Mouse (Mus musculus) heart, postnatal 4 days (tissue): Measurements from ENCODE around the gene Gm17490. TPM values are rescaled to one million over a fixed set of nuclear protein-coding genes. Genes with fewer than 3 reads are reported as not detected.
"Not testable (repeated sequence)": the region's sequence is repeated elsewhere in the genome, so short reads cannot be mapped to it uniquely, and the experiment has no call there.

ENCODE experiments used
- DNase-seq: peaks from one replicate; pipeline ENCODE4 v3.0.0; 2021
- total RNA-seq, 2 experiments: library from RNA; stranded (reverse); gene quantifications; 2 replicates each; pipeline ENCODE4 v1.2.3; 2021

Gm17490 gene
- total RNA-seq, 2 experiments from 2014 or later: not detected

- DNase-seq: no peak
Observed at GRCm38 (mm10) chr2:11623726-11624125, 2.3 kb downstream of the Gm17490 start.

DNA sequence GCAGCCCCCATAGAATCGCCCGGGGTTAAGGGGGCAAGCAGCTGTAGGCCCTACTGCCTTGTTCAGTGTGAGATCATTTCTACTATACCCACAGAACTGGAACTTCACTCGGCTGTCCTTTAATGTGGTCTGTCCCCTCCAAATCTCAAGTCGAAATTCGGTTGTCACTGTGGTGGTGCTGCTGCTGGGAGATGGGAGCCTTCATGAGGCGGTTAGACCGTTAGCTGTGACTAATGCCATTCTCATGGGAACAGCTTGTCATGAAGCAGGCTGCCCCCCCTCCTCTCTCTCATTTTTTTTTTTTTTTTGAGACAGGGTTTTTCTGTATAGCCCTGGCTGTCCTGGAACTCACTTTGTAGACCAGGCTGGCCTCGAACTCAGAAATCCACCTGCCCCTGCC, 2.9 kb downstream of the Gm17490 start:
- no peak for DNase-seq

DNA sequence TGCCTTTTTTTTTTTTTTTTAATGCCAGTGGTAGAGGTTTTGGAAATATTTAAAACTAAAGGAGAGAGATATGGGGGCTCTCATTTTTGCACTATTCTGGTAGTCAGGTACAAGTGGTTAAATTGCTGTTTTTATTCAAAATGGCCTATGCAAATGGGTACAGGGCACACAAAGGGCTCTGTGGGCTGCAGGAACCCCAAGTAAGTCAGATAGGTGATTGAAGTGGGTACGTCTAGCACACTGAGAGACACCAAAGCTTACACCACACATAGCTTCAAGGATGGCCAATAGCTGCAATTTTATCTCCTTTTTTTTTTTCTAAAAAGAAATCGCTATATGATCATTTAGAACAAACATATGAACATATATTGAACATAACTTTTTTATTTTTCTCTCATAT, 6.5 kb downstream of the Gm17490 start:
- no peak for DNase-seq

DNA sequence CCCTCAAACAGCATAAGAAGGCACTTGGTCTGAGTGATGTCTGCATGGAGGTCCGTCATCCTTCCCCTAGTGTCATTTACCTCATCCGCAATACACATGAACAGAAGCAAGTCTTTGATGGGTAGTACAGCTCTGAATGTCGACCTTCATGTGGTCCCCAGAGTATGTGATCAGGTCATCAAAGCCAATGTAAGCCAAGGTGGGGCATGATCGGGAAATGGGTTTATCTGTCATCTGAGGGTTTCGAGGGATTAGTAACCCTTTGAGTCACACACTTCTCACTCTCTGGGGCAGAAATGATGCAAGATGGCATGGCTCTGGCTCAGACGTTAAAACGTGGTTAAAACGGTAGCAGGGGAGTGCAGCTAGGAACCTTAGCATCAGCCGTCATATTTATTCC, 9.2 kb downstream of the Gm17490 start:
- no peak for DNase-seq

DNA sequence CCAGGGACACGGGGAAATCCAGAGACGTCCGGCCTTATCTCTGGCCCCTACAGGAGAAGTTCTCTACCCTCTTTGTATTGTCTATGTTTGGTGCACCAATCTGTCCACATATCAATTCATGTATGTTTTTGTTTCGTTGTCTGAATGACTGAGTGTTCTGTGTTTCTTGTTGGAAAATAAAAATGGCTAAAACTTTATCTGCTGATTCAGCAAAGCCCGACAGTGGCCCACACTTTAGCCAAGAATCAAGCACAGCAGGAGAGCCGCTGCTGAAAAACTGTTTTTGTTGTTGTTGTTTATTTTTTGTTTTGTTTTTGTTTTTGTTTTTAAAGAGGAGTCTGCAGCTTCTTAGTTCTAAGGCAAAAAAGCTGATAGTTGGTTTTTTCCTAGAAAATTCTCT, 13.1 kb downstream of the Gm17490 start:
- DNase-seq: not testable (repeated sequence)

- DNase-seq: not testable (repeated sequence)
Observed at GRCm38 (mm10) chr2:11606718-11607117, 19.3 kb downstream of the Gm17490 start.

- DNase-seq: no peak
Observed at GRCm38 (mm10) chr2:11604911-11605310, 21.2 kb downstream of the Gm17490 start.

DNA sequence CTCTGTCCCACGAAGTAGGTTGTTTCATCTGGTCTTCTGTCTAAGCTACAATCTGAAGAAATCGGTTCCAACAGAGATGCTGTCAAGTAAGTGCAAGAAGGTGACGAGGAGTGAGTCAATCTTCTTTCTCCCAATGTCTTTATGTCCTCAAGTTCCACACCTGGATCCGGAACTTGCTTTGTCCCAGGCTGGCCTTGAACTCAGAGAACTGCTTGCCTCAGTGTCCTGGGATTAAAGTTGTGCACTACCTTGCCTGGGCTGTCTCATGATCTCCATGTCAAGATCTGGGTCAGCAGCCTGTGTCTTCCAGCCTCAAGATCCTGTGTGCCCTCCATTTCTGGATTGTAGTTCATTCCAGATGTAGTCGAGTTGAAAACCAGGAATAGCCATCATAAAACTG, 22.0 kb downstream of the Gm17490 start, which contains the start of gene Rbm17:
Gene Rbm17 (minus strand): TSS at position 101 of the 400 bp plus-strand sequence.
- DNase-seq: no peak

DNA sequence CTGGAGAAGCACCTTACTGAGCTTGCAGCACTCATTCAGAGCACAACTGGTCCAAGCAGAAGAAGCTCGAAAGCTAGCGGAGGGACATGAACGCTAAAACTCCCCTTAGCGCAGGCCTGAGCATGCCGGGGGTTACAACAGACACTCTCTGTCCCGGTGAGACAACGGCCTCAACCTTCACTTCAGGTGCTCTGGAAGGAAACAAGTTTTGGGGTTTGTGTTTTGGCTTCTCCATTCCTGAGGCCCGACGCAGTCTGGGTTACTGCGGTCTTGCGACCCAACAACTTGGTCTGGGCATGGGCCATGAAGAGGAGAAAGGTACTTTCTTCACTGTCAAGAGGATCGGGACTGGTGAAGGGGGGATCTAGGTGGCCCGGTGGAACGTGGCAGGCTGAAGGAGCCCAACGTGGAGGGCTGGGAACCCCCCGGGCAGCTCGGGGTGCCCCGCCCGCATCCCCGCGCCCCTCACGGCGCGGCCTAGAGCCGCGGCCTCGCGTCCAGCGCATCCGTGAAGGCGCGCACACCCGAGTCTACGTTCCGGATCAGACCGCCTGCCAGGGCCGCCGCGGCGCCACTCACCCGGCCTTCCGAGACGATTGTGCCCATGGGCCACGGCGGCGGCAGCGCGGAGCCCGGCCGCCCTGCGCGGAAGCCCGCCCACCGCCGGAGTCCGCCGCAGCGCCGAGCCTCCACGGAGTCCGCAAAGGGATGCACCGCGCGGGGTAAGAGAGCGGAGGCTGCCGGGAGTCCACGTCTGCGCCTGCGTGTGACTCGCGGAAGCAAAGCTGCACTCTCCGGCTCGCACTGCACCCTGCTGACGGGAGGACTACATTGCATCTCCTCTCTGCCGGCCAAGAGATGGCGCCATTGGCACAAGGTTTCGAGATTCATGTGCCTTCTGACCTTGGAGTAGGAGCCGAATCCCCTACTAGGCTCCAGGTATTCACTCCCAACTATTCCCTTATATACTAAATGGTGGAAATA, 23.3 kb downstream of the Gm17490 start:
- DNase-seq: peak; percentile 97

- DNase-seq: no peak
Observed at GRCm38 (mm10) chr2:11601795-11602194, 24.3 kb downstream of the Gm17490 start.

GRCm38 (mm10) chr2:11597906-11598305, 28.2 kb downstream of the Gm17490 start:
- DNase-seq: no peak

DNA sequence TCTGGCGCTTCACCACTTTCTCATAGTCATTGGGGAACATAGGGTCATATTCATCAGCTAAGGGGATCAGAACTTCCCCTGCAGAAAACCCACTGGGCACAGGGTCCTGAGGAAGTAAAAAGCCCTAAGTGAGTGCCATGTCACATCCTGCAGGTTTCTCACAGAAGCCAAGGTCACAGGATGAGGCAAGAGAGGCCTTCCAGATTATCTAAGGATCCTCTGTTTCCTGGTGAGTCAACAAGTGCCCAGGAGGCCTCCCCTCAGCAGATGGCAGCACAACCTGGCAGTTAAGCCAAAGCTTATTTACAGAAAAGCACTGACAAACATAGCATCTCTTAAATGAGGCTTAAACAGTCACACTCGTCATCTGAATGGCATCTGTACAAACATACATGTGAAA, 29.4 kb downstream of the Gm17490 start:
- DNase-seq: no peak

GRCm38 (mm10) chr2:11587996-11588395, 38.1 kb downstream of the Gm17490 start:
- DNase-seq: no peak

GRCm38 (mm10) chr2:11579399-11579798, 46.7 kb downstream of the Gm17490 start:
- DNase-seq: no peak

- no peak for DNase-seq
Observed at GRCm38 (mm10) chr2:11578187-11578586, 47.9 kb downstream of the Gm17490 start.

Other genes starting within 250 kb of the Gm17490 start
- 10 to 100 TPM; 11.8 to 12.7 TPM for gene Pfkfb3, start 72.2 kb downstream of the Gm17490 start, total RNA-seq
- 10 to 100 TPM; 83.4 to 93.1 TPM for gene Rbm17, start 22.1 kb downstream of the Gm17490 start, total RNA-seq
- not detected for gene Il2ra, start 16.5 kb upstream of the Gm17490 start, total RNA-seq
- gene Il15ra, start 79.0 kb upstream of the Gm17490 start, total RNA-seq: 10 to 100 TPM; 15.6 to 20.0 TPM
- 10 to 100 TPM; 69.1 to 69.5 TPM for gene Fbh1, start 151.3 kb upstream of the Gm17490 start, total RNA-seq
- gene Ankrd16, start 151.6 kb upstream of the Gm17490 start, total RNA-seq: 10 to 100 TPM; 31.0 to 35.5 TPM